Mouse (Mus musculus): ENCODE results near the gene Prnp.

Gene Prnp

GRCm38 (mm10) chr2:131948916-131949639 lies 39.4 kb downstream of the Prnp start:
- CTCF ChIA-PET, result interaction anchor here (0.6 kb wide), 1 partner anchor 192 kb away, joined by 5 read pairs; no protein-coding TSS in a partner anchor

GRCm38 (mm10) chr2:131949767-131950597 lies 40.3 kb downstream of the Prnp start:
- CTCF ChIA-PET, result no interaction called here

GRCm38 (mm10) chr2:131950598-131951095 lies 40.9 kb downstream of the Prnp start, which contains the start of gene Prnd:
Prnd (plus strand) TSS chr2:131950861.
- CTCF ChIA-PET, result interaction anchor here (0.5 kb wide), 1 partner anchor 126 kb away, joined by 8 read pairs; no protein-coding TSS in a partner anchor

GRCm38 (mm10) chr2:131952456-131952855 lies 42.7 kb downstream of the Prnp start:
- CTCF ChIA-PET, result no interaction called here

GRCm38 (mm10) chr2:131952961-131953538 lies 43.3 kb downstream of the Prnp start:
- CTCF ChIA-PET, result no interaction called here

GRCm38 (mm10) chr2:131953711-131954110 lies 44.0 kb downstream of the Prnp start:
- CTCF ChIA-PET, result interaction anchor here (0.7 kb wide), 1 partner anchor 128 kb away, joined by 5 read pairs; no protein-coding TSS in a partner anchor

- CTCF ChIA-PET, result interaction anchor here (0.7 kb wide), 1 partner anchor 129 kb away, joined by 3 read pairs; no protein-coding TSS in a partner anchor
Measured at GRCm38 (mm10) chr2:131954835-131955234, 45.1 kb downstream of the Prnp start.

GRCm38 (mm10) chr2:131955264-131955663 lies 45.5 kb downstream of the Prnp start:
- CTCF ChIA-PET, result no interaction called here

- CTCF ChIA-PET, result interaction anchor here (0.6 kb wide), 1 partner anchor 168 kb away, joined by 7 read pairs; no protein-coding TSS in a partner anchor
Measured at GRCm38 (mm10) chr2:131956336-131957256, 46.9 kb downstream of the Prnp start.

GRCm38 (mm10) chr2:131957731-131958222 lies 48.0 kb downstream of the Prnp start:
- CTCF ChIA-PET, result no interaction called here

GRCm38 (mm10) chr2:131961671-131962070 lies 51.9 kb downstream of the Prnp start:
- CTCF ChIA-PET, result no interaction called here

- CTCF ChIA-PET, result no interaction called here
Measured at GRCm38 (mm10) chr2:131970597-131970996, 60.9 kb downstream of the Prnp start.

GRCm38 (mm10) chr2:131971098-131971497 lies 61.4 kb downstream of the Prnp start:
- CTCF ChIA-PET, result no interaction called here

GRCm38 (mm10) chr2:131976663-131977062 lies 66.9 kb downstream of the Prnp start:
- CTCF ChIA-PET, result no interaction called here

- CTCF ChIA-PET, result no interaction called here
Measured at GRCm38 (mm10) chr2:131980866-131981265, 71.1 kb downstream of the Prnp start.

- CTCF ChIA-PET, result interaction anchor here (0.7 to 2.2 kb wide), 6 partner anchors 70 to 259 kb away, joined by 3 to 10 read pairs (median 3); no protein-coding TSS in a partner anchor
Measured at GRCm38 (mm10) chr2:131982546-131983196, 72.9 kb downstream of the Prnp start.

- CTCF ChIA-PET, result no interaction called here
Measured at GRCm38 (mm10) chr2:131987950-131988349, 78.2 kb downstream of the Prnp start.

Measured in spleen, embryonic (tissue).